Mouse (Mus musculus) cerebellum, adult 2 months (tissue): Measurements from ENCODE around the gene Acbd6.

ENCODE experiments used
- CTCF ChIP-seq: fragments of 200-500 bp; IDR thresholded peaks from 2 replicates; pipeline ENCODE4 v1.5.1; 2011; ENCODE audit warnings: low read depth, mild to moderate bottlenecking, control low read depth, low read length, moderate library complexity, borderline replicate concordance; ENCODE audit not compliant: insufficient read depth
- POLR2A ChIP-seq: fragments of 200-500 bp; IDR thresholded peaks from 2 replicates; pipeline ENCODE4 v1.6.1; 2011; ENCODE audit warnings: low read length, control low read depth, borderline replicate concordance; ENCODE audit not compliant: insufficient read depth

DNA sequence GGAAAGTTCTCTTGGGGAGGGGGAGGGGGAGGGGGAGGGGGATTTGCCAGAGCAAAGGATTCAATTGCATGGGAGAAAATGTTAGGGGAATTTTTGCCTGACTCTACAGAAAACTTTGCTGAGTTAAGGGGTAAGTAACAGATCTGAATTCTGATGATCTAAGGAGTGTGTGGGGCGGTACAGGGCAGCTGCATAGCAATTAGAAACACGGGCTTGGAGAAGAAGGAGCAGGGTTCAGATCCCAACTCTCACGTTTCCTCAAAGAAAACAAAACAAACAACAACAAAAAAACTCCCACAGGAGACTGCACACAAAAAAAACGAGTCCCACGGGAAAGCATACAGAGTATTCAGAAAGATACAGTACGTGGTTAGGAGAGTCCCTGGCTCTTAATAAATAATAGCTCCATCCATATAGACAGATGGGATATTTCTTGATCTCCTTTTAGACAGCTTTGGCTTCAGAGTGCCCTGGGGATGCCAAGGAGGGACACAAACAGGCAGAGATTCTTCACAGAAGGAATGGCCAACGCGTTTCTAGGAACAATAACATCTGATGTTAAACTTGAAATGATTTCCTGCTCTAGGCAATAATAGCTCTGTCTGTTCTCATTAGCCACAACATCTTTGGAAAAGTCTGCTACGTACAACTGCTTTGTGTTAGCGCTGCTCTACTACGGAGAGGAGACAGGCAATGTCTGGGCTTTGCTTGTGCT, 29.4 kb upstream of the Acbd6 start:
- TF ChIP-seq CTCF = no peak
- no peak for TF ChIP-seq POLR2A
